Mouse (Mus musculus) midbrain, postnatal 0 days (tissue): Measurements from ENCODE around the gene Prkce. TPM values are rescaled to one million over a fixed set of nuclear protein-coding genes. Genes with fewer than 3 reads are reported as not detected.

Experiments
- ATAC-seq: fragments of 200-750 bp; cut with Nextera tagmentation; 2 replicates; pipeline ENCODE4 v1.8.0; 2017; ENCODE audit warnings: moderate number of reproducible peaks, mild to moderate bottlenecking, moderate TSS enrichment, moderate library complexity; ENCODE audit not compliant: low FRiP score
- DNase-seq: peaks from one replicate; pipeline ENCODE4 v3.0.0-alpha.2; 2015; ENCODE audit warnings: low spot score
- H3K27ac ChIP-seq: fragments of 300-500 bp; sonication (generic); 2 replicates; pipeline ENCODE4 v1.5.1; 2014; ENCODE audit warnings: low read depth, mild to moderate bottlenecking, low read length, mixed read lengths
- H3K27me3 ChIP-seq: fragments of 300-500 bp; sonication (generic); 2 replicates; pipeline ENCODE4 v1.6.1; 2014; ENCODE audit warnings: low read length, control low read depth, mixed read lengths; ENCODE audit not compliant: insufficient read depth
- H3K36me3 ChIP-seq: fragments of 300-500 bp; sonication (generic); 2 replicates; pipeline ENCODE4 v1.6.1; 2014; ENCODE audit warnings: low read length, control low read depth, mixed read lengths; ENCODE audit not compliant: insufficient read depth
- H3K4me1 ChIP-seq: fragments of 300-500 bp; sonication (generic); 2 replicates; pipeline ENCODE4 v1.6.1; 2014; ENCODE audit warnings: mild to moderate bottlenecking, control low read depth, antibody characterized with exemption, low read length, mixed read lengths; ENCODE audit not compliant: insufficient read depth
- H3K4me2 ChIP-seq: fragments of 300-500 bp; sonication (generic); 2 replicates; pipeline ENCODE4 v1.6.1; 2014; ENCODE audit warnings: low read depth, mild to moderate bottlenecking, low read length, mixed read lengths; ENCODE audit not compliant: poor library complexity, severe bottlenecking
- H3K4me3 ChIP-seq: fragments of 300-500 bp; sonication (generic); 2 replicates; pipeline ENCODE4 v1.5.1; 2014; ENCODE audit warnings: low read depth, mild to moderate bottlenecking, low read length, moderate library complexity
- H3K9ac ChIP-seq: fragments of 300-500 bp; sonication (generic); replicated peaks from 2 replicates; pipeline ENCODE4 v1.6.1; 2014; ENCODE audit warnings: mild to moderate bottlenecking, low read length, moderate library complexity, mixed read lengths; ENCODE audit not compliant: poor library complexity, severe bottlenecking
- H3K9me3 ChIP-seq: fragments of 300-500 bp; sonication (generic); 2 replicates; pipeline ENCODE4 v1.6.1; 2016; ENCODE audit warnings: low read length, control low read depth
- CTCF ChIP-seq: IDR thresholded peaks from 2 replicates; pipeline ENCODE4 v1.5.1; 2016; ENCODE audit warnings: antibody characterized with exemption, mild to moderate bottlenecking
- WGBS: fragments of 180-500 bp; shearing (Covaris S2); extraction: QIAGEN DNeasy Blood & Tissue Kit; methylation state at CpG from one replicate; pipeline ENCODE4 v1.1.7; 2014; 5-methylcytosine and 5-hydroxymethylcytosine counted together
- polyA plus RNA-seq: library from polyadenylated mRNA; unstranded; fragments of >200 nt; fragmentation: Nextera tagmentation; extraction: Ambion mirVana; gene quantifications from 2 replicates; pipeline ENCODE4 v1.2.1, GENCODE M21; 2015
- total RNA-seq: library from RNA; depleted of rRNA; stranded (reverse); fragments of >200 nt; gene quantifications from 2 replicates; pipeline ENCODE4 v1.2.3, GENCODE M21; 2014

Prkce gene
- total and polyA plus RNA-seq, 2 experiments from 2014 or later: 61.0 to 64.5 TPM

DNA sequence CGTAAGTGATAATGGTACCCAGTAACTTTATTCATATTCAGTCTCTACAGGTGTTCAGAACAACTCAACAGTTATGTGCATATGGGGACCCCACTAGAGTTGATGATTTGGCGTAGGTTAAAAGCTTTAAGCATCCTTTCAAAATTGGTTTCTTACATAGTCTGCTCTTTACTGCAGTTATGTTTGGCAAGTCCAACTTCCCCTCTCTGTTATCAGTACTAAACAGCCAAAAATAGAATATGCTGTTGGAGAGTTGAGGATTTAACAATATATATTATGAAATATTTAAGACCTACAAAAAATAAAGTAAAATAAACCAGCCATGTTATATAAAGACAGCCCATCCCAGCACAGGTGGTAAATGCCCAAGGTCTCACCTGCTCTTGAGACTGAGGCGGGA lies 187.3 kb downstream of the Prkce start:
- H3K4me2 ChIP-seq: no peak overlapping the region
- 97% methylated on average over 3 of the region's 3 CpGs for WGBS
- TF ChIP-seq CTCF: no peak
- no peaks in the 10 kb centered on the region for H3K9me3 ChIP-seq
- DNase-seq (no peak), ATAC-seq (no peak)
- no peaks in the 10 kb centered on the region for H3K27me3 ChIP-seq
- no peaks in the 10 kb centered on the region for H3K36me3 ChIP-seq
- no peak overlapping the region for H3K9ac ChIP-seq
- 0 out of 2 replicates have a peak, but pooled peaks cover 6% of the 10 kb centered on the region for H3K4me1 ChIP-seq
- no peak overlapping the region for H3K27ac ChIP-seq
- no peak overlapping the region for H3K4me3 ChIP-seq

DNA sequence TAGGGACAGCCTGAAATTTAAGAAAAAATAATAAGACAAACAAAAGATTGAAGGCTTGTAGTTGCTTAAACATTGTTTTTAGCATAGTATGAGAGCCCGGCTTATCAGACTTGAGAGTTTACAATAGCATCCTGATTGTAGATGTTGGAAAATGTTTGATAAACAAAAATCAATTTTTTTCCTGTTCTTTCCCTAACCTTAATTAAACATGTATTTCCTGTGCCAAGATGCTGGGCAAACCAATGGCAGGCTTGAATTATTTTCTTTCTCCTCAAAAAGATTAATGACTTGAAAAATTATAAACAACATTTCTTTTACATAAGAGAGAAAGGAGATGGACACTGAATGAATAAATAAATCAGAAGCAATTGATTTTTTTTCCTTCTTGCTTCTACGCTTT lies 187.7 kb downstream of the Prkce start:
- no peak overlapping the region for H3K27ac ChIP-seq
- no peak overlapping the region for H3K9ac ChIP-seq
- no peak overlapping the region for H3K4me3 ChIP-seq
- TF ChIP-seq CTCF: no peak
- H3K36me3 ChIP-seq: no peaks in the 10 kb centered on the region
- ATAC-seq (no peak), DNase-seq (no peak)
- 68% methylated on average over 2 of the region's 2 CpGs for WGBS
- H3K27me3 ChIP-seq: no peaks in the 10 kb centered on the region
- H3K9me3 ChIP-seq: no peaks in the 10 kb centered on the region
- 0 out of 2 replicates have a peak, but pooled peaks cover 6% of the 10 kb centered on the region for H3K4me1 ChIP-seq
- H3K4me2 ChIP-seq: no peak overlapping the region

GRCm38 (mm10) chr17:86355772-86356451 lies 188.3 kb downstream of the Prkce start:
- Histone ChIP-seq H3K4me2 (no peak overlapping the region), H3K9ac (no peak overlapping the region; the same call in 1 of the 2 replicates), H3K27me3 (no peaks in the 10 kb centered on the region), H3K27ac (no peak overlapping the region), H3K4me3 (no peak overlapping the region), H3K9me3 (no peaks in the 10 kb centered on the region), H3K4me1 (0 out of 2 replicates have a peak, but pooled peaks cover 6% of the 10 kb centered on the region), H3K36me3 (no peaks in the 10 kb centered on the region)
- ATAC-seq (no peak), DNase-seq (peak; percentile 62)
- TF ChIP-seq CTCF: no peak
- 31% methylated on average over 7 of the region's 7 CpGs for WGBS

DNA sequence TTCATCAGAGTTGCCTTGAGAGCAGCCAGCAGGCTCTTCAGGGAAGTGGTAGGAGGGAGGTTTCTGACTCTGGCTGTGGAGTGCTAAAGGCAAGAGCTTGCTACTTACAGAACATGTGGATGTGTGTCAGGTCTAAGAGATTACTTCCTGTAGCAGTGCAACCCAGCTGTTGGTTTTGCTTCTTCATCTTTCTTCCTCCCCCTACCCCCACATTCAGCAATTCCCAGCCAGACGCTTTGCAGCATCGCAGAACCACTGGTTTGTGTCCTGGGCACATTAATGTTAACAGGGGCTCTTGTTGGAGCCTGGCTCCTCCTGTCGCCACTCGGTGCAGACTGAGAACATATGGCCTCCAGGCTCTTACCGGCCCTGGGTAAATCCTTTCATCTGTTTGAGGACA lies 190.8 kb downstream of the Prkce start:
- Histone ChIP-seq H3K36me3 (no peaks in the 10 kb centered on the region), H3K27ac (no peak overlapping the region), H3K4me1 (0 out of 2 replicates have a peak, but pooled peaks cover 3% of the 10 kb centered on the region), H3K9me3 (no peaks in the 10 kb centered on the region), H3K4me3 (no peak overlapping the region), H3K4me2 (no peak overlapping the region), H3K27me3 (no peaks in the 10 kb centered on the region), H3K9ac (no peak overlapping the region)
- 55% methylated on average over 5 of the region's 5 CpGs for WGBS
- no peak for TF ChIP-seq CTCF
- DNase-seq: no peak
- ATAC-seq: no peak

DNA sequence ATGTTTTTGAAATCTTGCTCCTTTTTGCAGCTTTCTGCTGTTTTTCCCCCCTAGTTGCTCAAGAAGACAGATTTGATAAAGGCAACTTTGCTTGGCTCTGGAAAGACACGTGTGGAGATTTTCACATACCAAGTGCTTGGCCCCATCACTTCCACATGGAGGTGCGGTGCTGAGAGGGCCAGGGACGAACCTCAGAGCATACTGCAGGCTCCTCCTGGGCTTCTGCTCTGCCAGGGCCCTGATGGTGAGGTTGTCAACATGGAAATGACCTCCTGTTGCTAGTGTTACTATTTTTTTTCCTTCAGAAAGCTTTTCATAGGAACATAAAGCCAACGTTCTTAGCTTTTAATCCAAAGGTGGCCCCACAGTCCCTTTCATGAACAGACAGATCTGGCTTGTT lies 191.3 kb downstream of the Prkce start:
- WGBS: 61% methylated on average over 4 of the region's 4 CpGs
- Histone ChIP-seq H3K27ac (no peak overlapping the region), H3K9me3 (no peaks in the 10 kb centered on the region), H3K9ac (no peak overlapping the region), H3K27me3 (no peaks in the 10 kb centered on the region), H3K4me2 (no peak overlapping the region), H3K4me1 (0 out of 2 replicates have a peak, but pooled peaks cover 3% of the 10 kb centered on the region), H3K36me3 (no peaks in the 10 kb centered on the region), H3K4me3 (no peak overlapping the region)
- TF ChIP-seq CTCF: no peak
- no peak for ATAC-seq
- DNase-seq: no peak

GRCm38 (mm10) chr17:86360849-86361248 lies 193.3 kb downstream of the Prkce start:
- H3K4me2 ChIP-seq: no peak overlapping the region
- no peak overlapping the region for H3K27ac ChIP-seq
- TF ChIP-seq CTCF: no peak
- H3K9me3 ChIP-seq: no peaks in the 10 kb centered on the region
- H3K36me3 ChIP-seq: no peaks in the 10 kb centered on the region
- 88% methylated on average over 3 of the region's 3 CpGs for WGBS
- 0 out of 2 replicates have a peak, but pooled peaks cover 3% of the 10 kb centered on the region for H3K4me1 ChIP-seq
- ATAC-seq: no peak
- no peaks in the 10 kb centered on the region for H3K27me3 ChIP-seq
- no peak for DNase-seq
- no peak overlapping the region for H3K4me3 ChIP-seq
- no peak overlapping the region for H3K9ac ChIP-seq
